Mouse (Mus musculus): Measurements from ENCODE around the gene Glb1.
A peak's percentile ranks its signal among the peaks of the same experiment; 100 is the strongest.

Gene Glb1

GRCm38 (mm10) chr9:114394677-114395076 is 6.2 kb upstream of the Glb1 start:
- no peak for DNase-seq (ENCODE audit: low spot score in 2 of 2)

GRCm38 (mm10) chr9:114395258-114395657 is 5.6 kb upstream of the Glb1 start:
- DNase-seq (ENCODE audit: low spot score in 2 of 2), result no peak

DNA sequence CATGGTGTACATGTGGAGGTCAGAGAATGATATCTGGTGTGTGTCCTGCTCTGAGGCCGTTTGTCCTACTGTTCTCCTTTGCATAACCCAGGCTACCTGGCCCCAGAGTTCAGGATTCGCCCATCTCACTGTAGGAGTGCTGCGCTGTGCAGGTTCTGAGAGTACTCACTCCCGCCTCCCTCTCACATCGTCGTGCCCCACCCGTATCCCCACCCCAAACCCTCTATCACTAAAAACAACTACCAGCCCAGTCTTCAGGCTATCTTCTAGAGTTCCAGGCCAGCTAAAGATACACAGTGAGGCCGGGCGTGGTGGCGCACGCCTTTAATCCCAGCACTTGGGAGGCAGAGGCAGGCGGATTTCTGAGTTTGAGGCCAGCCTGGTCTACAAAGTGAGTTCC is 1.2 kb upstream of the Glb1 start:
- no peak for DNase-seq (ENCODE audit: low spot score in 2 of 2)

- DNase-seq (ENCODE audit: low spot score in 2 of 2), result no peak
Observed at GRCm38 (mm10) chr9:114400588-114400948, 308 bp upstream of the Glb1 start.

DNA sequence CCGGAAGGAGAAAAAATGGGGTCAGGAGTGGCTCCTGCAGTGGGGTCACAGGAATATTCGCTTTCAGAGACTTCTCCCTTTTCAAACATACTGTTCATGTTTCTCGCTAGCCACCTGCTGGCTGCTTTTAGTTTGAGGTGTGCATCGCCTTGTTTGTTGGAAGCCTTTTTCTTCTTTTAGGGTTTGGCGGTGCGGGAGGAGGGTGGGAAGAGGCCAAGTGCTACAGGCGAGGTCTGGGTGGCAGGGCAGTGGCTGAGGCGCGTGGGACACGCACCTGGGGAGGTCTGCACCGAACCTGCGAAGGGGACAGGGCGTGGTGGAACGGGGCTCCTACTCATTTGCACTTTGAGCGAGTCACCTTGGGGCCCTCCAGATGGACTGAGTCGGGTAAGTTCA is 807 bp downstream of the Glb1 start:
- DNase-seq (ENCODE audit: low spot score in 2 of 2), result peak in 1 of 2 experiments; percentile 38

GRCm38 (mm10) chr9:114407676-114408075 is 6.8 kb downstream of the Glb1 start:
- no peak for DNase-seq (ENCODE audit: low spot score in 2 of 2)

DNA sequence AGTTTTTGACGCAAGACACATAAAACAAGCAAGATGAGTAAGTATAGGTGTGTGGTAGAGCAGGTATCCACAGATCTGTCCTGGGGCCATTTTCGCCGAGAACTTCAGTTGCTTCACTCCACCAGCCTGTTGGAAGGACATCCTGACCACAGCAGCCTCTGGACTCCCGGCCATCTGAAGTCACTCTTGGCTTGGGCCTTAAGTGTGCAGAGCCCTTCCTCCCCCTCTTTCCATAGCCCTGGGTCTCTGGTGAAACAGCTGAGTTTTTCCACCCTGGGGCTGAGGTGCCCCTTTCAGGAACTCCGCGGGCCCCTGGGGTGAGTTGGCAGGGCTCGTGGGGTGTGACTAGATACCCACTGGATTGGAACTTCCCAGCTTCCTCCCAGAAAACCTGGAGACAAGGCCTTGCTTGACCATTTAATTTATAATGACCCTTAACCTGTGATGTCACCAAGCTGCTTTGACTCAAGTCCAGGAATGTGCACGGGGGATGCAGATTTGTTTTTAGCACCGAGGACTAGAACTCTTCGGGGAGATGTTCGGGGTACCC is 9.5 kb downstream of the Glb1 start:
- DNase-seq (ENCODE audit: low spot score in 2 of 2), result no peak

- DNase-seq (ENCODE audit: low spot score in 2 of 2), result no peak
Observed at GRCm38 (mm10) chr9:114411295-114411694, 10.4 kb downstream of the Glb1 start.

GRCm38 (mm10) chr9:114412406-114412805 is 11.5 kb downstream of the Glb1 start:
- DNase-seq (ENCODE audit: low spot score in 2 of 2), result peak; percentile 42 to 61

GRCm38 (mm10) chr9:114413866-114414265 is 13.0 kb downstream of the Glb1 start:
- no peak for DNase-seq (ENCODE audit: low spot score in 2 of 2)

- DNase-seq (ENCODE audit: low spot score in 2 of 2), result peak; percentile 41 to 46
Observed at GRCm38 (mm10) chr9:114415701-114416100, 14.8 kb downstream of the Glb1 start.

GRCm38 (mm10) chr9:114416646-114417517 is 16.0 kb downstream of the Glb1 start:
- no peak for DNase-seq (ENCODE audit: low spot score in 2 of 2)

- peak; percentile 41 to 56 for DNase-seq (ENCODE audit: low spot score in 2 of 2)
Observed at GRCm38 (mm10) chr9:114418187-114418586, 17.3 kb downstream of the Glb1 start.

GRCm38 (mm10) chr9:114420443-114420842 is 19.6 kb downstream of the Glb1 start:
- DNase-seq (ENCODE audit: low spot score in 2 of 2), result no peak

DNA sequence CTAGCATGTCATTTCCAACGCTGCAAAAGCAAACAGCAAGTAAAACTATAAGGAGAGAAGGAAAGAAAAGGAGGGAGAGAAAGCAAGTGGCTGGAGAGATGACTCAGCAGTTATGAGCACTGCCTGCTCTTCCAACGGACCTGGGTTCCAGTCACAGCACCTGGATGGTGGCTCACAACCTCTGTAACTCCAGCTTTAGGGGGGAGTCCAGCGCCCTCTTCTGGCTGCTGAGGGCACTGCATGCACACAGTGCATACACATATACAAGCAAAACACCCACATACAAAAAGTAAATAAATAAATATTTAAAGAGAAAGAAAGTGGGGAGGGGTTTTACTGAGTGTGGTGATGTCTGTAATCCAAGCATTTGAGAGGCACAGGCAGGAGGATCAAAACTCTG is 20.2 kb downstream of the Glb1 start:
- no peak for DNase-seq (ENCODE audit: low spot score in 2 of 2)

DNA sequence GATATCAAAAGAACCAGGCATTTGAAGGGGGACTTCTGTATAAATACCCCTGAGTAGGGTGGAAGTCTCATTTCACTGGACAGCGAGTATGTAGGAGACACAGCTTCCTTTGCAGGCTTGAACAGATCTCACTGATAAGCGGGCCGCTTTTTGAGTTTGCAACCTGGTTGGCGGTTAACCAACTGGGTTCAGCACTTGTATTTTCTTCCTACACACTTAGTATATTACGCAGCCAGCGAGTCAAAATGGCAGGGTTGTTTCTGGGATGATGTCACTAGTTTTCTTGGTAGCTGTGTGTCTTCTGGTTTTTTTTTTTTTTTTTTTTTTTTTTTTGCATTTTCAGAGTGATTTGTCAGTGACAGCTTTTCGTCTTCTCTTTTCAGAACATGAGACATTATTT is 20.9 kb downstream of the Glb1 start:
- DNase-seq (ENCODE audit: low spot score in 2 of 2), result no peak

DNA sequence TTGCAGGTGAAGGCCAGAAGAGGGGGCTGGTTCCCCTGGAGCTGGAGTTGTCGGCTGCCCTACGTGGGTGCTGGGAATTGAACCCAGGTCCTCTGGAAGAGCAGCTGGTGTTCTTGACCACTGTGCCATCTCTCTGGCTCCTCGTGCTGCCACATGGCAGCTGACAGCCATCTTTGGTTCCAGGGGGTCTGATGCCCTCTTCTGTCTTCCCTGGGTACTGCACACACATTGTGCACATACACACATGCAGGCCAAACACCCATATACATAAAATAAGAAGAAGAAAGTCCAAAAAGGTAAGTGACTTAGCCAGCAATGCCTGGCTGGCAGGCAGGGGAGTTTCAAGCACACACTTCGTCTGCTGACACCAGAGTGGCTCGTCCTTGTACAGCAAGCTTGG is 24.7 kb downstream of the Glb1 start:
- no peak for DNase-seq (ENCODE audit: low spot score in 2 of 2)

DNA sequence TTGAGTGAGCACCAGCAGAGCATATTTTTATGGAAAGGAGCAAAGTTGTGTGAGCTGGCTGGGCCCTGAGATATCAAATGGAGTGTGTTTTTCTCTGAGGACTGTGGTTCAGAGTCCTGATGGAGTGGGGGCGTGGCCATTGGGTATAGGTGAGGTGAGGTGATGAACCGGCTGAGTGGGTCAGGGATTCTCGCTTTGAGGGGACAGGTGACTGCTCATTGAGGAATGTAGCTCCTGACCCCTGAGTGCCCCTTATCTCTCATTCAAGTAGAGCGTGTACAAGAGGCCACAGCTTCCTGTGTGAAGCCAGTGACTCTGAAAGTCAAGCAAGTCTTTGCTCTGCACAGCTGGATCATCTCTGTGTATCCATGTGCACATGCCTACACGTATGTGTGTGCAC is 25.3 kb downstream of the Glb1 start:
- no peak for DNase-seq (ENCODE audit: low spot score in 2 of 2)

- no peak for DNase-seq (ENCODE audit: low spot score in 2 of 2)
Observed at GRCm38 (mm10) chr9:114427425-114427824, 26.5 kb downstream of the Glb1 start.

DNA sequence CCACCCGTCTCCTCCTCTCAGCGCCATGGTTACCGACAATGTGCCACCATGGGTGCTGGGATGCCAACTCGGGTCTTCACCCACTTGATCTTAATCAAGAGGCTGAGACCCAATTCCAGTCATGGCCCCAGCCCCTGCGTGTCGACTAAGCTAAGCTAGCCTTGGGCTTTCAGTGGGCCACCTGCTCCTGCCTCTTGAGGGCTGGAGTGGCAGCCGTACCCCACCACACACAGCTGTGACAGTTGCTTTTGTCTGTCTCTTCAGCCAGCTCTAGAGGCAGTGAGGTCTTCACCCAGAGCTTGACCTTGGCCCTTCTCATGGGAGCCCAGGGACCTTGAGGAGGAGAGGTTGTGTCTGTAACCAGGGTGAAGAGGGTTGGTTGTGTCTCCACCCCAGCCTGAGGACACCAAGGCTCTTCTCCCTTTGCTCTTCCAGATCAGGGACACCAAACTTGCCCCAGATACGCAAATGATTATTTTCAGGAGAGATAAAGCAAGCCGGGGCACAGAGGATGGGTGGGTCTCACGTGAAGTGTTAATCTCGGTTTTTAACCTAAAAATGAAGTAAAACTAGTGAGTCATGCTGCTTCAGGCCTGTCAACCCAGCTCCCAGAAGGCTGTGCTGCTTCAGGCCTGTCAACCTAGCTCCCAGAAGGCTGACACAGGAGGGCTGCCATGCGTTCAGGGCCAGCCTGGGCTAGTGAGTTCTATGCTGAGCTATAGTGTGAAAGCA is 27.4 kb downstream of the Glb1 start:
- no peak for DNase-seq (ENCODE audit: low spot score in 2 of 2)

- DNase-seq (ENCODE audit: low spot score in 2 of 2), result no peak
Observed at GRCm38 (mm10) chr9:114435668-114436067, 34.8 kb downstream of the Glb1 start.

- peak; percentile 15 to 18 for DNase-seq (ENCODE audit: low spot score in 2 of 2)
Observed at GRCm38 (mm10) chr9:114440548-114440947, 39.7 kb downstream of the Glb1 start.

- DNase-seq (ENCODE audit: low spot score in 2 of 2), result no peak
Observed at GRCm38 (mm10) chr9:114442225-114442624, 41.3 kb downstream of the Glb1 start.
